Mouse (Mus musculus) adrenal gland, adult (tissue): ENCODE measurements around the gene Cnst.

Source experiments
- DNase-seq, 2 experiments: peaks; one replicate each; pipeline ENCODE4 v3.0.0; 2022 to 2023; ENCODE audit warnings: low spot score in 1 of 2; ENCODE audit not compliant: inconsistent age in 2 of 2

The Cnst gene

GRCm38 (mm10) chr1:179545768-179546550 lies at the start of gene Cnst, which contains the start of gene Tfb2m:
Cnst (plus strand) TSS chr1:179546370.
Tfb2m (minus strand) TSS chr1:179546267.
- DNase-seq: peak; percentile 99 to 100

GRCm38 (mm10) chr1:179499257-179499656 lies 46.9 kb upstream of the Cnst start:
- DNase-seq: no peak

GRCm38 (mm10) chr1:179502565-179502964 lies 43.6 kb upstream of the Cnst start:
- DNase-seq: peak in 1 of 2 experiments; percentile 55

GRCm38 (mm10) chr1:179506530-179507315 lies 39.4 kb upstream of the Cnst start:
- DNase-seq: peak; percentile 27 to 59

- DNase-seq: no peak
Observed at GRCm38 (mm10) chr1:179510546-179511340, 35.4 kb upstream of the Cnst start.

GRCm38 (mm10) chr1:179511895-179512294 lies 34.3 kb upstream of the Cnst start:
- DNase-seq: no peak

- DNase-seq: peak; percentile 10 to 68
Observed at GRCm38 (mm10) chr1:179516941-179517712, 29.0 kb upstream of the Cnst start.

- DNase-seq: peak; percentile 86 to 94
Observed at GRCm38 (mm10) chr1:179517713-179518465, 28.3 kb upstream of the Cnst start, which contains the start of gene Smyd3. Smyd3 (minus strand) TSS chr1:179518041.

GRCm38 (mm10) chr1:179519901-179520300 lies 26.3 kb upstream of the Cnst start:
- DNase-seq: no peak

GRCm38 (mm10) chr1:179539054-179539453 lies 7.1 kb upstream of the Cnst start:
- no peak for DNase-seq

GRCm38 (mm10) chr1:179539887-179540286 lies 6.3 kb upstream of the Cnst start:
- no peak for DNase-seq

- no peak for DNase-seq
Observed at GRCm38 (mm10) chr1:179541502-179541901, 4.7 kb upstream of the Cnst start.

- DNase-seq: no peak
Observed at GRCm38 (mm10) chr1:179546551-179546917, 364 bp downstream of the Cnst start.

- DNase-seq: peak in 1 of 2 experiments; percentile 69
Observed at GRCm38 (mm10) chr1:179547176-179547575, 1.0 kb downstream of the Cnst start.

- DNase-seq: peak in 1 of 2 experiments; percentile 57
Observed at GRCm38 (mm10) chr1:179548220-179548619, 2.0 kb downstream of the Cnst start.

- peak in 1 of 2 experiments; percentile 52 for DNase-seq
Observed at GRCm38 (mm10) chr1:179548996-179549752, 3.0 kb downstream of the Cnst start.

- DNase-seq: no peak
Observed at GRCm38 (mm10) chr1:179551336-179551735, 5.2 kb downstream of the Cnst start.

- no peak for DNase-seq
Observed at GRCm38 (mm10) chr1:179551921-179552320, 5.8 kb downstream of the Cnst start.

GRCm38 (mm10) chr1:179552751-179553150 lies 6.6 kb downstream of the Cnst start:
- peak in 1 of 2 experiments; percentile 37 for DNase-seq
